9 mouse cellular contexts compared by ENCODE assay signal in genomic region chr8:87891884-87892283, GRCm38 (mm10).
DNase-seq lines count a peak whose midpoint lies in the region; ATAC-seq and TF ChIP-seq lines count a peak whose summit lies in the region.
"Had no signal": no experiment of that assay in that cellular context is flagged by ENCODE, and none has a peak within 500 bp of the region (broad histone marks: within the 10 kb centered on the region; RNA-seq: fewer than 3 reads in every experiment).

No protein-coding gene starts in this region.

- TF ChIP-seq CTCF in heart, postnatal 0 days (IDR thresholded peaks at IDR 0.05; ENCODE audit: low read depth): no peak

- H3K27ac ChIP-seq in heart, postnatal 0 days (ENCODE audit: low read depth): 0 out of 2 replicates have a peak overlapping the region, but pooled peaks have one; percentile 16
- peak overlapping the region; percentile 75 for H3K27ac ChIP-seq in limb, embryonic 13.5 days
- 0 out of 2 replicates have a peak overlapping the region, but pooled peaks have one; percentile 16 for H3K27ac ChIP-seq in stomach, embryonic 15.5 days

- H3K9ac ChIP-seq in heart, postnatal 0 days (replicated peaks; ENCODE audit: low read depth, low read length): no peak overlapping the region
- peak overlapping the region; percentile 48; the same call in 1 of the 2 replicates for H3K9ac ChIP-seq in limb, embryonic 13.5 days
- no peak overlapping the region for H3K9ac ChIP-seq in stomach, embryonic 15.5 days

- H3K36me3 ChIP-seq in heart, postnatal 0 days (replicated peaks; ENCODE audit: control insufficient read depth, insufficient read depth, low read length): no peaks in the 10 kb centered on the region
- no peaks in the 10 kb centered on the region for H3K36me3 ChIP-seq in limb, embryonic 13.5 days
- H3K36me3 ChIP-seq in stomach, embryonic 15.5 days: no peaks in the 10 kb centered on the region

- TF ChIP-seq EP300 in heart, postnatal 0 days (IDR thresholded peaks at IDR 0.05; ENCODE audit: low read depth): no peak

- no peak overlapping the region for H3K4me3 ChIP-seq in heart, postnatal 0 days (ENCODE audit: low read depth, low read length)
- no peak overlapping the region for H3K4me3 ChIP-seq in limb, embryonic 13.5 days
- H3K4me3 ChIP-seq in stomach, embryonic 15.5 days (replicated peaks): no peak overlapping the region

- peak; percentile 44; the same call in 1 of the 2 replicates for ATAC-seq in heart, postnatal 0 days (ENCODE audit: insufficient read depth, low read depth)
- no peak for ATAC-seq in limb, embryonic 13.5 days (ENCODE audit: low FRiP score, low read depth)
- no peak for ATAC-seq in stomach, embryonic 15.5 days (ENCODE audit: insufficient read depth, low FRiP score, low read depth)
- ATAC-seq: Patski had no signal

- no peaks in the 10 kb centered on the region for H3K27me3 ChIP-seq in heart, postnatal 0 days (ENCODE audit: control insufficient read depth, insufficient read depth, low read length)
- H3K27me3 ChIP-seq in limb, embryonic 13.5 days: no peaks in the 10 kb centered on the region
- no peaks in the 10 kb centered on the region for H3K27me3 ChIP-seq in stomach, embryonic 15.5 days (replicated peaks)

- no peaks in the 10 kb centered on the region for H3K4me1 ChIP-seq in heart, postnatal 0 days (ENCODE audit: control insufficient read depth, insufficient read depth)
- H3K4me1 ChIP-seq in limb, embryonic 13.5 days: peaks cover 99% of the 10 kb centered on the region
- H3K4me1 ChIP-seq in stomach, embryonic 15.5 days: peaks cover 32% of the 10 kb centered on the region

- DNase-seq in ovary, postnatal 36 days (ENCODE audit: low spot score): peak; percentile 28
- no peak for DNase-seq in ovary, postnatal 14 days (ENCODE audit: low spot score)
- DNase-seq in heart, postnatal 0 days (ENCODE audit: low spot score): no peak
- no peak for DNase-seq in left cerebral cortex, adult 9 months (ENCODE audit: low spot score in 2 of 2)
- no peak for DNase-seq in cerebellum, adult 8-10 months
- DNase-seq in spleen, adult 18-20 months: no peak

- no peak overlapping the region for H3K4me2 ChIP-seq in heart, postnatal 0 days (ENCODE audit: low read depth, low read length)
- H3K4me2 ChIP-seq in limb, embryonic 13.5 days (replicated peaks): peak overlapping the region; percentile 19
- H3K4me2 ChIP-seq in stomach, embryonic 15.5 days: no peak overlapping the region

- H3K9me3 ChIP-seq in heart, postnatal 0 days (replicated peaks; ENCODE audit: control insufficient read depth, low read length): no peaks in the 10 kb centered on the region
- no peaks in the 10 kb centered on the region for H3K9me3 ChIP-seq in limb, embryonic 13.5 days
- no peaks in the 10 kb centered on the region for H3K9me3 ChIP-seq in stomach, embryonic 15.5 days

Comparison
In these comparisons a context has a peak if more than half of its experiments do, and no peak if none do; other contexts are left out.
1. H3K27ac ChIP-seq: peak in every context shown above with its lines; median percentile 75 in limb, embryonic 13.5 days; 16 in heart, postnatal 0 days; 16 in stomach, embryonic 15.5 days.